Mouse (Mus musculus) left cerebral cortex, adult 6 months (tissue): ENCODE results near the gene Olfr6. TPM values are rescaled to one million over a fixed set of nuclear protein-coding genes. Genes with fewer than 3 reads are reported as not detected.

Source experiments
- long read RNA-seq, 2 experiments: library from polyadenylated mRNA; unstranded; transcript quantifications; one replicate each; pipeline ENCODE4 v2.0.0; 2019 to 2020
- polyA plus RNA-seq: library from polyadenylated mRNA; unstranded; fragments of <200 nt; fragmentation: Nextera tagmentation; gene quantifications from 2 replicates; pipeline ENCODE4 v1.2.3, GENCODE M21; 2021

Gene Olfr6
- polyA plus RNA-seq, result not detected in 2 replicates
- long read RNA-seq, experiment 1, result 0 reads
- long read RNA-seq, experiment 2, result 0 reads

GRCm38 (mm10) chr7:106963837-106964236 is at the start of gene Olfr6:
Olfr6 (minus strand) TSS chr7:106963937.

GRCm38 (mm10) chr7:107005972-107006371 is 42.2 kb upstream of the Olfr6 start, which contains the start of gene Olfr2:
Olfr2 (minus strand) TSS chr7:107006072.

GRCm38 (mm10) chr7:106975353-106975752 is 11.6 kb upstream of the Olfr6 start, which contains the start of gene Olfr711:
Olfr711 (minus strand) TSS chr7:106975453.

GRCm38 (mm10) chr7:106948212-106948611 is 15.5 kb downstream of the Olfr6 start, which contains the start of gene Olfr710:
Olfr710 (minus strand) TSS chr7:106948312.

GRCm38 (mm10) chr7:106932119-106932518 is 31.6 kb downstream of the Olfr6 start, which contains the start of gene Olfr709-ps1:
Olfr709-ps1 (minus strand) TSS chr7:106932219.

GRCm38 (mm10) chr7:106907676-106908075 is 56.1 kb downstream of the Olfr6 start, which contains the start of gene Olfr1532-ps1:
Olfr1532-ps1 (plus strand) TSS chr7:106908001.

Other genes starting within 250 kb of the Olfr6 start
- not detected in 2 replicates for gene Olfr695, start 247.5 kb downstream of the Olfr6 start, polyA plus RNA-seq
- not detected in 2 replicates for gene Olfr697, start 221.5 kb downstream of the Olfr6 start, polyA plus RNA-seq
- not detected in 2 replicates for gene Olfr698, start 208.5 kb downstream of the Olfr6 start, polyA plus RNA-seq
- not detected in 2 replicates for gene Olfr699, start 170.7 kb downstream of the Olfr6 start, polyA plus RNA-seq
- not detected in 2 replicates for gene Olfr700, start 155.1 kb downstream of the Olfr6 start, polyA plus RNA-seq
- not detected in 2 replicates for gene Olfr701, start 149.8 kb downstream of the Olfr6 start, polyA plus RNA-seq
- gene Olfr702, start 130.0 kb downstream of the Olfr6 start, polyA plus RNA-seq, result not detected in 2 replicates
- gene Olfr703, start 120.6 kb downstream of the Olfr6 start, polyA plus RNA-seq, result not detected in 2 replicates
- gene Olfr704, start 100.8 kb downstream of the Olfr6 start, polyA plus RNA-seq, result not detected in 2 replicates
- not detected in 2 replicates for gene Olfr705, start 87.0 kb downstream of the Olfr6 start, polyA plus RNA-seq
- not detected in 2 replicates for gene Olfr706, start 75.8 kb downstream of the Olfr6 start, polyA plus RNA-seq
- not detected in 2 replicates for gene Olfr707, start 62.7 kb downstream of the Olfr6 start, polyA plus RNA-seq
- not detected in 2 replicates for gene Olfr1532-ps1, start 55.9 kb downstream of the Olfr6 start, polyA plus RNA-seq
- gene Olfr709-ps1, start 31.7 kb downstream of the Olfr6 start, polyA plus RNA-seq, result not detected in 2 replicates
- gene Olfr710, start 15.6 kb downstream of the Olfr6 start, polyA plus RNA-seq, result not detected in 2 replicates
- gene Olfr711, start 11.5 kb upstream of the Olfr6 start, polyA plus RNA-seq, result not detected in 2 replicates
- not detected in 2 replicates for gene Olfr2, start 42.1 kb upstream of the Olfr6 start, polyA plus RNA-seq
- not detected in 2 replicates for gene Olfr713, start 67.2 kb upstream of the Olfr6 start, polyA plus RNA-seq
- not detected in 2 replicates for gene Olfr714, start 107.0 kb upstream of the Olfr6 start, polyA plus RNA-seq
- gene Olfr17, start 129.3 kb upstream of the Olfr6 start, polyA plus RNA-seq, result not detected in 2 replicates
- gene Olfr715b, start 146.4 kb upstream of the Olfr6 start, polyA plus RNA-seq, result not detected in 2 replicates
- gene Olfr715, start 167.1 kb upstream of the Olfr6 start, polyA plus RNA-seq, result not detected in 2 replicates
- gene Olfr716, start 174.4 kb upstream of the Olfr6 start, polyA plus RNA-seq, result not detected in 2 replicates
- not detected in 2 replicates for gene Nlrp14, start 203.1 kb upstream of the Olfr6 start, polyA plus RNA-seq
- gene Rbmxl2, start 245.5 kb upstream of the Olfr6 start, polyA plus RNA-seq, result not detected in 2 replicates